Mouse (Mus musculus) liver, embryonic 14.5 days (tissue): ENCODE data around the gene Fgfr2. TPM values are rescaled to one million over a fixed set of nuclear protein-coding genes. Genes with fewer than 3 reads are reported as not detected.

Experiments
- ATAC-seq: fragments of 200-750 bp; cut with Nextera tagmentation; 2 replicates; pipeline ENCODE4 v1.8.0; 2017; ENCODE audit warnings: moderate number of reproducible peaks, mild to moderate bottlenecking, moderate library complexity; ENCODE audit not compliant: insufficient read depth
- DNase-seq, 3 experiments: peaks; one replicate each; pipeline ENCODE4 v3.0.0-alpha.2; 2012 to 2013; ENCODE audit warnings: low read depth in 3 of 3, low spot score in 3 of 3
- H3K27ac ChIP-seq: fragments of 300-500 bp; sonication (generic); 2 replicates; pipeline ENCODE4 v1.5.1; 2014; ENCODE audit warnings: moderate library complexity, mild to moderate bottlenecking, control low read depth, inconsistent platforms
- H3K27me3 ChIP-seq: fragments of 300-500 bp; sonication (generic); 2 replicates; pipeline ENCODE4 v1.6.1; 2014; ENCODE audit warnings: mild to moderate bottlenecking, low read length, moderate library complexity; ENCODE audit not compliant: control insufficient read depth, insufficient read depth
- H3K36me3 ChIP-seq: fragments of 300-500 bp; sonication (generic); replicated peaks from 2 replicates; pipeline ENCODE4 v1.6.1; 2014; ENCODE audit warnings: low read depth; ENCODE audit not compliant: control insufficient read depth, insufficient read depth
- H3K4me1 ChIP-seq, 2 experiments: fragments of 200-500 bp in 1 of 2; fragments of 300-500 bp in 1 of 2; sonication (generic) in 1 of 2; replicated peaks; 2 replicates each; pipeline ENCODE4 v1.6.1; 2012 to 2014; ENCODE audit warnings: antibody characterized with exemption in 1 of 2, inconsistent platforms in 1 of 2, low read length in 1 of 2; ENCODE audit not compliant: control insufficient read depth in 2 of 2, insufficient read depth in 2 of 2
- H3K4me2 ChIP-seq: fragments of 300-500 bp; sonication (generic); 2 replicates; pipeline ENCODE4 v1.6.1; 2014; ENCODE audit warnings: low read depth, mild to moderate bottlenecking, control low read depth, moderate library complexity
- H3K4me3 ChIP-seq, 2 experiments: fragments of 200-500 bp in 1 of 2; fragments of 300-500 bp in 1 of 2; sonication (generic) in 1 of 2; 2 replicates each; pipeline ENCODE4 v1.5.1; 2012 to 2014; ENCODE audit warnings: low read depth in 2 of 2, low read length in 2 of 2, mild to moderate bottlenecking in 2 of 2, control low read depth in 1 of 2, inconsistent platforms in 1 of 2, moderate library complexity in 1 of 2; ENCODE audit not compliant: insufficient read depth in 1 of 2
- H3K9ac ChIP-seq: fragments of 300-500 bp; sonication (generic); replicated peaks from 2 replicates; pipeline ENCODE4 v1.6.1; 2014; ENCODE audit warnings: mild to moderate bottlenecking, control low read depth, moderate library complexity
- H3K9me3 ChIP-seq: fragments of 300-500 bp; sonication (generic); 2 replicates; pipeline ENCODE4 v1.6.1; 2016; ENCODE audit warnings: low read length, mixed read lengths; ENCODE audit not compliant: control insufficient read depth
- CTCF ChIP-seq: IDR thresholded peaks from 2 replicates; pipeline ENCODE4 v1.5.1; 2016; ENCODE audit warnings: antibody characterized with exemption, low read depth, control low read depth
- EP300 ChIP-seq: IDR thresholded peaks from 2 replicates; pipeline ENCODE4 v1.6.1; 2016; ENCODE audit warnings: antibody characterized with exemption, low read depth
- WGBS: fragments of 180-500 bp; shearing (Covaris S2); extraction: QIAGEN DNeasy Blood & Tissue Kit; methylation state at CpG from one replicate; pipeline ENCODE4 v1.1.7; 2014; ENCODE audit not compliant: insufficient replicate concordance; 5-methylcytosine and 5-hydroxymethylcytosine counted together
- polyA plus RNA-seq, 2 experiments: library from polyadenylated mRNA; depleted of rRNA in 1 of 2; stranded (reverse) in 1 of 2; unstranded in 1 of 2; fragments of >200 nt; fragmentation: Nextera tagmentation in 1 of 2; extraction: Ambion mirVana in 1 of 2; gene quantifications; 2 replicates each; pipeline versions ENCODE4 v1.2.1 to v1.2.3; 2012 to 2014

Gene Fgfr2
- polyA plus RNA-seq, 2 experiments: 7.9 to 8.8 TPM

GRCm38 (mm10) chr7:130168296-130168695 is 2954.9 kb downstream of the Fgfr2 start:
- no peak overlapping the region for H3K4me3 ChIP-seq
- H3K27ac ChIP-seq: no peak overlapping the region
- H3K4me1 ChIP-seq: 0 out of 4 replicates have a peak, but pooled peaks cover 0 to 2% of the 10 kb centered on the region in 2 experiments
- H3K27me3 ChIP-seq: no peaks in the 10 kb centered on the region
- H3K9me3 ChIP-seq: no peaks in the 10 kb centered on the region
- no peaks in the 10 kb centered on the region for H3K36me3 ChIP-seq
- DNase-seq: no peak
- no peak for TF ChIP-seq CTCF
- no peak for TF ChIP-seq EP300
- no peak overlapping the region for H3K9ac ChIP-seq
- 68% methylated on average over 12 of the region's 12 CpGs for WGBS
- no peak overlapping the region for H3K4me2 ChIP-seq
- no peak for ATAC-seq

- Histone ChIP-seq H3K27me3 (no peaks in the 10 kb centered on the region), H3K9ac (no peak overlapping the region), H3K4me3 (no peak overlapping the region), H3K9me3 (no peaks in the 10 kb centered on the region), H3K4me2 (no peak overlapping the region), H3K36me3 (no peaks in the 10 kb centered on the region), H3K4me1 (0 out of 4 replicates have a peak, but pooled peaks cover 0 to 2% of the 10 kb centered on the region in 2 experiments), H3K27ac (no peak overlapping the region)
- WGBS: 61% methylated on average over 5 of the region's 5 CpGs
- no peak for TF ChIP-seq EP300
- no peak for TF ChIP-seq CTCF
- DNase-seq (no peak), ATAC-seq (no peak)
Measured at GRCm38 (mm10) chr7:130167261-130167660, 2955.9 kb downstream of the Fgfr2 start.

GRCm38 (mm10) chr7:130166190-130166589 is 2957.0 kb downstream of the Fgfr2 start:
- 67% methylated on average over 4 of the region's 4 CpGs for WGBS
- no peaks in the 10 kb centered on the region for H3K36me3 ChIP-seq
- no peak overlapping the region for H3K4me3 ChIP-seq
- TF ChIP-seq EP300 (no peak), CTCF (no peak)
- no peaks in the 10 kb centered on the region for H3K9me3 ChIP-seq
- H3K4me2 ChIP-seq: no peak overlapping the region
- H3K27me3 ChIP-seq: no peaks in the 10 kb centered on the region
- H3K27ac ChIP-seq: no peak overlapping the region
- no peak overlapping the region for H3K9ac ChIP-seq
- no peak for DNase-seq
- H3K4me1 ChIP-seq: 0 out of 4 replicates have a peak, but pooled peaks cover 0 to 2% of the 10 kb centered on the region in 2 experiments
- ATAC-seq: no peak

- no peak overlapping the region for H3K9ac ChIP-seq
- WGBS: 56% methylated on average over 3 of the region's 3 CpGs
- H3K4me2 ChIP-seq: no peak overlapping the region
- 0 out of 4 replicates have a peak, but pooled peaks cover 0 to 2% of the 10 kb centered on the region in 2 experiments for H3K4me1 ChIP-seq
- no peak overlapping the region for H3K27ac ChIP-seq
- H3K4me3 ChIP-seq: no peak overlapping the region
- no peaks in the 10 kb centered on the region for H3K9me3 ChIP-seq
- no peak for DNase-seq
- no peaks in the 10 kb centered on the region for H3K36me3 ChIP-seq
- no peak for ATAC-seq
- H3K27me3 ChIP-seq: no peaks in the 10 kb centered on the region
- TF ChIP-seq EP300: no peak
- no peak for TF ChIP-seq CTCF
Measured at GRCm38 (mm10) chr7:130165408-130165807, 2957.7 kb downstream of the Fgfr2 start.

GRCm38 (mm10) chr7:130162718-130163117 is 2960.4 kb downstream of the Fgfr2 start:
- Histone ChIP-seq H3K36me3 (no peaks in the 10 kb centered on the region), H3K27ac (no peak overlapping the region), H3K27me3 (no peaks in the 10 kb centered on the region), H3K9me3 (no peaks in the 10 kb centered on the region), H3K4me3 (no peak overlapping the region), H3K4me1 (0 out of 4 replicates have a peak, but pooled peaks cover 0 to 2% of the 10 kb centered on the region in 2 experiments), H3K9ac (no peak overlapping the region), H3K4me2 (no peak overlapping the region)
- ATAC-seq: no peak
- DNase-seq: no peak
- WGBS: 65% methylated on average over 6 of the region's 6 CpGs
- TF ChIP-seq EP300 (no peak), CTCF (no peak)
